Mouse (Mus musculus) bone marrow, adult 2 months (tissue): ENCODE data around the gene Gm884.
"Not testable (repeated sequence)": the region's sequence is repeated elsewhere in the genome, so short reads cannot be mapped to it uniquely, and the experiment has no call there.

Experiments used
- CTCF ChIP-seq: fragments of 200-500 bp; IDR thresholded peaks from 2 replicates; pipeline ENCODE4 v1.5.1; 2011; ENCODE audit warnings: low read length, control low read depth; ENCODE audit not compliant: control insufficient read depth, insufficient read depth
- POLR2A ChIP-seq: fragments of 200-500 bp; IDR thresholded peaks from 2 replicates; pipeline ENCODE4 v1.6.1; 2011; ENCODE audit warnings: low read depth, mild to moderate bottlenecking, control low read depth, low read length, borderline replicate concordance; ENCODE audit not compliant: control insufficient read depth

DNA sequence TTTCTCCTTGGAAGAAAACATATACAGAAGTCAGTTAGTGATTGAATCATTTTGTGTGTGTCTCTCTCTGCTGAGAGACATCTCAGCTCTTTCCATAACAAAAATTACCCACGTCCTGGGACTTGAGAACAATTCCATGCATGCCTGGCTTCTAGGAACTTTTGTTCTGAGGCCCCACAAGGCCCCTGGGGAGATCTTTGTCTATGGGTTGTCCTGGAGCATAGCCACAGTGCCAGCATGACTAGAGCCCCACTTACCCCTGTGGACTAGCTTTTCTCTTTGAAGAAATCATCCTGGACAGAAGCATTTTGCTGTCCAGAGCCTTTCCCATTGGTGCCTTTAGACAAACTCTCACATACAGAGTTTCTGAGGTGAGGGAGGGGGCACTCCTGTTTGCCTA lies 86.0 kb downstream of the Gm884 start:
- not testable (repeated sequence) for TF ChIP-seq CTCF, POLR2A
